In genomic region chr8:47674140-47674776, GRCm38 (mm10) we compare ENCODE assay signal across 8 mouse cellular contexts. TPM values are rescaled to one million over a fixed set of nuclear protein-coding genes. Genes with fewer than 3 reads are reported as not detected.
DNase-seq lines count a peak whose midpoint lies in the region; ATAC-seq and TF ChIP-seq lines count a peak whose summit lies in the region.

No protein-coding gene starts in this region.

- peak overlapping the region; percentile 96 for H3K4me3 ChIP-seq in heart, embryonic 11.5 days (ENCODE audit: low read depth, low read length)
- H3K4me3 ChIP-seq in bone marrow macrophage, adult 2 months (ENCODE audit: insufficient read depth, low read length), result peak overlapping the region; percentile 76
- H3K4me3 ChIP-seq in midbrain, embryonic 11.5 days (ENCODE audit: low read depth, low read length), result peak overlapping the region; percentile 89

- no peak for DNase-seq in heart, postnatal 4 days
- peak; percentile 72 for DNase-seq in 3134 (ENCODE audit: extremely low read depth, insufficient read length, low spot score)
- peak; percentile 6 for DNase-seq in heart, postnatal 25 days (ENCODE audit: low spot score)
- DNase-seq in midbrain, embryonic 11.5 days (ENCODE audit: low spot score, missing footprints), result peak; percentile 96
- no peak for DNase-seq in cerebellum, postnatal 14 days

- TF ChIP-seq POLR2A in bone marrow macrophage, adult 2 months (IDR thresholded peaks at IDR 0.05; ENCODE audit: borderline replicate concordance, low read depth, low read length), result no peak

- peak overlapping the region; percentile 72 for H3K4me2 ChIP-seq in heart, embryonic 11.5 days
- H3K4me2 ChIP-seq in midbrain, embryonic 11.5 days, result peak overlapping the region; percentile 77

- H3K36me3 ChIP-seq in heart, embryonic 11.5 days (ENCODE audit: control insufficient read depth, insufficient read depth, low read length), result no peaks in the 10 kb centered on the region
- H3K36me3 ChIP-seq in midbrain, embryonic 11.5 days (ENCODE audit: control insufficient read depth, insufficient read depth, low read length), result no peaks in the 10 kb centered on the region

- intact Hi-C loops in heart, postnatal 25 days (cut with DNase I), result loop anchor here (2.0 to 10.0 kb wide), 2 partner anchors 39 to 259 kb away; partner anchors contain the start of gene Cdkn2aip

- no peak for TF ChIP-seq CTCF in bone marrow macrophage, adult 2 months (IDR thresholded peaks at IDR 0.05; ENCODE audit: low read depth, low read length)

- peak overlapping the region; percentile 93 for H3K9ac ChIP-seq in heart, embryonic 11.5 days (ENCODE audit: low read depth, low read length)
- H3K9ac ChIP-seq in midbrain, embryonic 11.5 days (ENCODE audit: low read length), result peak overlapping the region; percentile 91

- ATAC-seq in heart, embryonic 11.5 days (replicated peaks; ENCODE audit: insufficient number of reproducible peaks, low FRiP score, low TSS enrichment), result peak; percentile 9; the same call in 1 of the 2 replicates
- ATAC-seq in midbrain, embryonic 11.5 days (ENCODE audit: low FRiP score), result peak; percentile 38
- no peak for ATAC-seq in granulocyte monocyte progenitor cell, adult 5-6 weeks (replicated peaks; ENCODE audit: poor library complexity, severe bottlenecking)

- WGBS in heart, embryonic 11.5 days (ENCODE audit: insufficient replicate concordance), result under 1% methylated on average over 47 of the region's 59 CpGs
- WGBS in midbrain, embryonic 11.5 days, result 0% methylated on average over 48 of the region's 59 CpGs

- no peaks in the 10 kb centered on the region for H3K27me3 ChIP-seq in heart, embryonic 11.5 days (ENCODE audit: control insufficient read depth, insufficient read depth, low read length)
- no peaks in the 10 kb centered on the region for H3K27me3 ChIP-seq in midbrain, embryonic 11.5 days (ENCODE audit: control insufficient read depth, insufficient read depth, low read length)

- H3K9me3 ChIP-seq in heart, embryonic 11.5 days (replicated peaks; ENCODE audit: control insufficient read depth, low read length), result no peaks in the 10 kb centered on the region
- H3K9me3 ChIP-seq in midbrain, embryonic 11.5 days (ENCODE audit: control insufficient read depth, low read length), result no peaks in the 10 kb centered on the region

- H3K27ac ChIP-seq in heart, embryonic 11.5 days (ENCODE audit: low read depth, low read length), result peak overlapping the region; percentile 89
- peak overlapping the region; percentile 47 for H3K27ac ChIP-seq in bone marrow macrophage, adult 2 months (ENCODE audit: insufficient read depth, low read depth, low read length)
- peak overlapping the region; percentile 77 for H3K27ac ChIP-seq in midbrain, embryonic 11.5 days (ENCODE audit: low read depth, low read length)

- H3K4me1 ChIP-seq in heart, embryonic 11.5 days (ENCODE audit: control insufficient read depth, insufficient read depth, low read length), result peaks cover 4% of the 10 kb centered on the region; the same call in 1 of the 2 replicates
- peaks cover 17% of the 10 kb centered on the region for H3K4me1 ChIP-seq in bone marrow macrophage, adult 2 months (ENCODE audit: control insufficient read depth, insufficient read depth, low read length)
- H3K4me1 ChIP-seq in midbrain, embryonic 11.5 days (ENCODE audit: control insufficient read depth, insufficient read depth, low read length), result peaks cover 5% of the 10 kb centered on the region; the same call in 1 of the 2 replicates

RNA-seq across cellular contexts. Expression of gene Ing2, which starts 1.1 kb away (rescaled TPM):
- polyA plus RNA-seq in heart, embryonic 11.5 days (2014; fragmentation: Nextera tagmentation; extraction: Ambion mirVana), result 6.8 and 10.4 TPM in 2 replicates
- total RNA-seq in heart, postnatal 4 days (2021), result 10 to 100 TPM; 10.4 to 14.0 TPM
- 45.5 and 47.4 TPM in 2 replicates for polyA plus RNA-seq in bone marrow macrophage, adult 2 months (2012; ENCODE audit: insufficient read depth, insufficient read length, missing spikeins)
- 1 to 10 TPM; 4.6 to 5.8 TPM for total RNA-seq in heart, postnatal 25 days (2021)
- 11.1 and 12.0 TPM in 2 replicates for polyA plus RNA-seq in midbrain, embryonic 11.5 days (2014; fragmentation: Nextera tagmentation; extraction: Ambion mirVana)
- 22.9 and 34.9 TPM in 2 replicates for total RNA-seq in granulocyte monocyte progenitor cell, adult 5-6 weeks (2014; fragmentation: Nextera tagmentation)
- 48.6 and 52.0 TPM in 2 replicates for total RNA-seq in granulocyte monocyte progenitor cell, adult 5-6 weeks (2017)

RNA-seq across cellular contexts. Expression of gene Cdkn2aip, which starts 39.5 kb away (rescaled TPM):
- 20.6 and 21.6 TPM in 2 replicates for polyA plus RNA-seq in heart, embryonic 11.5 days (2014; fragmentation: Nextera tagmentation; extraction: Ambion mirVana)
- total RNA-seq in heart, postnatal 4 days (2021), result 10 to 100 TPM in 1 of 2 experiments, 1 to 10 TPM in 1; 9.4 to 12.0 TPM
- 8.2 and 9.5 TPM in 2 replicates for polyA plus RNA-seq in bone marrow macrophage, adult 2 months (2012; ENCODE audit: insufficient read depth, insufficient read length, missing spikeins)
- 10 to 100 TPM in 1 of 2 experiments, 1 to 10 TPM in 1; 9.0 to 11.0 TPM for total RNA-seq in heart, postnatal 25 days (2021)
- polyA plus RNA-seq in midbrain, embryonic 11.5 days (2014; fragmentation: Nextera tagmentation; extraction: Ambion mirVana), result 48.1 and 52.6 TPM in 2 replicates
- total RNA-seq in granulocyte monocyte progenitor cell, adult 5-6 weeks (2014; fragmentation: Nextera tagmentation), result 13.2 and 13.9 TPM in 2 replicates
- 19.7 and 26.5 TPM in 2 replicates for total RNA-seq in granulocyte monocyte progenitor cell, adult 5-6 weeks (2017)

Comparison
In these comparisons a context has a peak if more than half of its experiments do, and no peak if none do; other contexts are left out.
1. DNase-seq: peak in 3134 (single experiment), heart, postnatal 25 days (single experiment) and midbrain, embryonic 11.5 days (single experiment); none in heart, postnatal 4 days (single experiment) and cerebellum, postnatal 14 days (0 of 2).
2. Peak in every context shown above with its lines, with median percentiles within 50 percentile points of each other: H3K27ac ChIP-seq and H3K4me3 ChIP-seq.